Mouse (Mus musculus): Measurements from ENCODE around the gene Kcnc1.

DNA sequence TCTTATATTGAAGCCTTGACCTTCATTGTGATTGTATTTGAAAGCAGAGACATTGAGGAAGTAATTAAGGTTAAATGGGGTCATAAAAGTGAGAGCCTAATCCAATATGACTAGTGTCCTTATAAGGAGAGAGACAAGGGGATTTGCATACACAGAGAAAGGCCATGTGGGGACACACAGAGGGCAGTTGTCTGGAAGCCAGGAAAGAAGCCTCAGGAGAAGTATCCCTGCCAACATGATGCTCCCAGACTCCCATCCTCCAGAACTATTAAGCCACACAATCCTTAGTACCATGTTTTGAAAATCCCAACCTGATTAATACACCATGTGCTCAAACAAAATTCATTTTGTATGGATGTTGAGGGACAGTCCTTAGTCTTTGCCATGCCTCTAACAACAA lies 34.5 kb upstream of the Kcnc1 start:
- TF ChIP-seq CTCF (IDR thresholded peaks at IDR 0.05; ENCODE audit: borderline replicate concordance, insufficient read depth, low read length) (no peak), POLR2A (IDR thresholded peaks at IDR 0.05; ENCODE audit: low read depth, low read length) (no peak)
